Mouse (Mus musculus) kidney, postnatal 0 days (tissue): Measurements from ENCODE around the gene Teddm1a. TPM values are rescaled to one million over a fixed set of nuclear protein-coding genes. Genes with fewer than 3 reads are reported as not detected.

Experiments used
- ATAC-seq: fragments of 200-750 bp; cut with Nextera tagmentation; replicated peaks from 2 replicates; pipeline ENCODE4 v1.8.0; 2017; ENCODE audit warnings: low read depth, moderate number of reproducible peaks, moderate TSS enrichment, moderate library complexity; ENCODE audit not compliant: low FRiP score
- DNase-seq: peaks from one replicate; pipeline ENCODE4 v3.0.0-alpha.2; 2016; ENCODE audit warnings: low spot score
- H3K27ac ChIP-seq: fragments of 300-500 bp; sonication (generic); 2 replicates; pipeline ENCODE4 v1.5.1; 2014; ENCODE audit warnings: mild to moderate bottlenecking
- H3K27me3 ChIP-seq: fragments of 300-500 bp; sonication (generic); 2 replicates; pipeline ENCODE4 v1.6.1; 2014; ENCODE audit warnings: low read length, mixed read lengths; ENCODE audit not compliant: insufficient read depth
- H3K36me3 ChIP-seq: fragments of 300-500 bp; sonication (generic); 2 replicates; pipeline ENCODE4 v1.6.1; 2014; ENCODE audit warnings: low read length, mixed read lengths; ENCODE audit not compliant: insufficient read depth
- H3K4me1 ChIP-seq: fragments of 300-500 bp; sonication (generic); replicated peaks from 2 replicates; pipeline ENCODE4 v1.6.1; 2014; ENCODE audit warnings: antibody characterized with exemption, low read length, mixed read lengths; ENCODE audit not compliant: insufficient read depth
- H3K4me2 ChIP-seq: fragments of 300-500 bp; sonication (generic); 2 replicates; pipeline ENCODE4 v1.6.1; 2014; ENCODE audit warnings: mild to moderate bottlenecking, low read length, moderate library complexity, mixed read lengths
- H3K4me3 ChIP-seq: fragments of 300-500 bp; sonication (generic); replicated peaks from 2 replicates; pipeline ENCODE4 v1.5.1; 2014; ENCODE audit warnings: low read depth, low read length
- H3K9ac ChIP-seq: fragments of 300-500 bp; sonication (generic); 2 replicates; pipeline ENCODE4 v1.6.1; 2014; ENCODE audit warnings: low read depth, low read length
- H3K9me3 ChIP-seq: fragments of 300-500 bp; sonication (generic); replicated peaks from 2 replicates; pipeline ENCODE4 v1.6.1; 2016; ENCODE audit warnings: low read length, inconsistent platforms, mixed read lengths
- CTCF ChIP-seq: IDR thresholded peaks from 2 replicates; pipeline ENCODE4 v1.5.1; 2016; ENCODE audit warnings: antibody characterized with exemption, low read depth, mild to moderate bottlenecking, moderate library complexity
- WGBS: fragments of 180-500 bp; shearing (Covaris S2); extraction: QIAGEN DNeasy Blood & Tissue Kit; methylation state at CpG from one replicate; pipeline ENCODE4 v1.1.7; 2014; 5-methylcytosine and 5-hydroxymethylcytosine counted together
- polyA plus RNA-seq: library from polyadenylated mRNA; unstranded; fragments of >200 nt; fragmentation: Nextera tagmentation; extraction: Ambion mirVana; gene quantifications from 2 replicates; pipeline ENCODE4 v1.2.1, GENCODE M21; 2015

Gene Teddm1a
- polyA plus RNA-seq, 1 experiment from 2014 or later = not detected

GRCm38 (mm10) chr1:153894979-153895378 is 3.4 kb downstream of the Teddm1a start:
- 34% methylated on average over 5 of the region's 5 CpGs for WGBS
- peak; percentile 97 for TF ChIP-seq CTCF
- no peak overlapping the region for H3K9ac ChIP-seq
- no peaks in the 10 kb centered on the region for H3K4me1 ChIP-seq
- ATAC-seq = no peak
- no peak overlapping the region for H3K27ac ChIP-seq
- DNase-seq = peak; percentile 92
- no peak overlapping the region for H3K4me2 ChIP-seq
- no peak overlapping the region for H3K4me3 ChIP-seq
- no peaks in the 10 kb centered on the region for H3K36me3 ChIP-seq
- H3K9me3 ChIP-seq = no peaks in the 10 kb centered on the region
- no peaks in the 10 kb centered on the region for H3K27me3 ChIP-seq

GRCm38 (mm10) chr1:153897196-153897595 is 5.7 kb downstream of the Teddm1a start:
- DNase-seq = no peak
- 85% methylated on average over 8 of the region's 8 CpGs for WGBS
- Histone ChIP-seq H3K9me3 (no peaks in the 10 kb centered on the region), H3K27me3 (no peaks in the 10 kb centered on the region), H3K4me1 (0 out of 2 replicates have a peak, but pooled peaks cover 4% of the 10 kb centered on the region), H3K4me2 (no peak overlapping the region), H3K27ac (no peak overlapping the region), H3K9ac (no peak overlapping the region), H3K36me3 (no peaks in the 10 kb centered on the region), H3K4me3 (no peak overlapping the region)
- TF ChIP-seq CTCF = no peak
- ATAC-seq = no peak

- H3K9me3 ChIP-seq = no peaks in the 10 kb centered on the region
- H3K9ac ChIP-seq = peak overlapping the region; percentile 92
- peak overlapping the region; percentile 87 for H3K27ac ChIP-seq
- peak overlapping the region; percentile 89 for H3K4me3 ChIP-seq
- TF ChIP-seq CTCF = no peak; the same call in 1 of the 2 replicates
- WGBS = 20% methylated on average over 22 of the region's 22 CpGs
- peak overlapping the region; percentile 87 for H3K4me2 ChIP-seq
- ATAC-seq (peak; percentile 38; the same call in 1 of the 2 replicates), DNase-seq (no peak)
- H3K36me3 ChIP-seq = 0 out of 2 replicates have a peak, but pooled peaks cover 9% of the 10 kb centered on the region
- no peaks in the 10 kb centered on the region for H3K27me3 ChIP-seq
- H3K4me1 ChIP-seq = 0 out of 2 replicates have a peak, but pooled peaks cover 7% of the 10 kb centered on the region
Measured at GRCm38 (mm10) chr1:153898989-153899730, 7.6 kb downstream of the Teddm1a start.

GRCm38 (mm10) chr1:153899731-153900380 is 8.3 kb downstream of the Teddm1a start, which contains the start of the genes Glul and Teddm2:
Glul (plus strand) TSS chr1:153899944.
Teddm2 (minus strand) TSS chr1:153900228.
- Histone ChIP-seq H3K36me3 (peaks cover 16% of the 10 kb centered on the region), H3K4me2 (peak within 1 kb of the TSS; percentile 87), H3K9ac (peak within 1 kb of the TSS; percentile 92), H3K4me3 (peak within 1 kb of the TSS; percentile 89), H3K9me3 (no peaks in the 10 kb centered on the region), H3K27ac (peak within 1 kb of the TSS; percentile 96), H3K27me3 (no peaks in the 10 kb centered on the region), H3K4me1 (0 out of 2 replicates have a peak, but pooled peaks cover 7% of the 10 kb centered on the region)
- peak; percentile 99 for DNase-seq
- no peak; the same call in 1 of the 2 replicates for TF ChIP-seq CTCF
- WGBS = under 1% methylated on average over 50 of the region's 51 CpGs
- ATAC-seq = peak; percentile 96

GRCm38 (mm10) chr1:153900381-153900780 is 8.8 kb downstream of the Teddm1a start:
- H3K4me3 ChIP-seq = peak overlapping the region; percentile 89
- DNase-seq (peak; percentile 56), ATAC-seq (peak; percentile 9)
- no peak for TF ChIP-seq CTCF
- H3K27me3 ChIP-seq = no peaks in the 10 kb centered on the region
- 0 out of 2 replicates have a peak, but pooled peaks cover 7% of the 10 kb centered on the region for H3K4me1 ChIP-seq
- H3K36me3 ChIP-seq = peaks cover 21% of the 10 kb centered on the region
- peak overlapping the region; percentile 92 for H3K9ac ChIP-seq
- peak overlapping the region; percentile 96 for H3K27ac ChIP-seq
- peak overlapping the region; percentile 87 for H3K4me2 ChIP-seq
- H3K9me3 ChIP-seq = no peaks in the 10 kb centered on the region
- 0% methylated on average over 34 of the region's 36 CpGs for WGBS
